Mouse (Mus musculus) embryonic facial prominence, embryonic 13.5 days (tissue): ENCODE results near the gene Car5a. TPM values are rescaled to one million over a fixed set of nuclear protein-coding genes. Genes with fewer than 3 reads are reported as not detected.

Experiments used
- ATAC-seq: fragments of 200-750 bp; cut with Nextera tagmentation; 2 replicates; pipeline ENCODE4 v1.8.0; 2017; ENCODE audit warnings: low read depth; ENCODE audit not compliant: insufficient number of reproducible peaks, insufficient read depth, low FRiP score, low TSS enrichment
- H3K27ac ChIP-seq: fragments of 300-500 bp; sonication (generic); 2 replicates; pipeline ENCODE4 v1.5.1; 2015; ENCODE audit warnings: moderate library complexity, mild to moderate bottlenecking, inconsistent platforms
- H3K27me3 ChIP-seq: fragments of 300-500 bp; sonication (generic); 2 replicates; pipeline ENCODE4 v1.6.1; 2015; ENCODE audit warnings: mild to moderate bottlenecking, inconsistent platforms
- H3K36me3 ChIP-seq: fragments of 300-500 bp; sonication (generic); 2 replicates; pipeline ENCODE4 v1.6.1; 2015; ENCODE audit warnings: mild to moderate bottlenecking, inconsistent platforms
- H3K4me1 ChIP-seq: fragments of 300-500 bp; sonication (generic); 2 replicates; pipeline ENCODE4 v1.6.1; 2015; ENCODE audit warnings: inconsistent platforms
- H3K4me2 ChIP-seq: fragments of 300-500 bp; sonication (generic); 2 replicates; pipeline ENCODE4 v1.6.1; 2015; ENCODE audit warnings: moderate library complexity, mild to moderate bottlenecking, inconsistent platforms
- H3K4me3 ChIP-seq: fragments of 300-500 bp; sonication (generic); 2 replicates; pipeline ENCODE4 v1.5.1; 2015; ENCODE audit warnings: mild to moderate bottlenecking, inconsistent platforms
- H3K9ac ChIP-seq: fragments of 300-500 bp; sonication (generic); 2 replicates; pipeline ENCODE4 v1.6.1; 2015; ENCODE audit warnings: mild to moderate bottlenecking, inconsistent platforms
- H3K9me3 ChIP-seq: fragments of 300-500 bp; sonication (generic); 2 replicates; pipeline ENCODE4 v1.6.1; 2016; ENCODE audit warnings: inconsistent platforms
- WGBS: fragments of 180-500 bp; shearing (Covaris S2); methylation state at CpG from one replicate; pipeline ENCODE4 v1.1.7; 2015; ENCODE audit warnings: mixed read lengths; 5-methylcytosine and 5-hydroxymethylcytosine counted together
- polyA plus RNA-seq: library from polyadenylated mRNA; unstranded; fragments of >200 nt; fragmentation: Nextera tagmentation; extraction: Ambion mirVana; gene quantifications from 2 replicates; pipeline ENCODE4 v1.2.1, GENCODE M21; 2015

Gene Car5a
- polyA plus RNA-seq, 1 experiment from 2014 or later, result not detected

DNA sequence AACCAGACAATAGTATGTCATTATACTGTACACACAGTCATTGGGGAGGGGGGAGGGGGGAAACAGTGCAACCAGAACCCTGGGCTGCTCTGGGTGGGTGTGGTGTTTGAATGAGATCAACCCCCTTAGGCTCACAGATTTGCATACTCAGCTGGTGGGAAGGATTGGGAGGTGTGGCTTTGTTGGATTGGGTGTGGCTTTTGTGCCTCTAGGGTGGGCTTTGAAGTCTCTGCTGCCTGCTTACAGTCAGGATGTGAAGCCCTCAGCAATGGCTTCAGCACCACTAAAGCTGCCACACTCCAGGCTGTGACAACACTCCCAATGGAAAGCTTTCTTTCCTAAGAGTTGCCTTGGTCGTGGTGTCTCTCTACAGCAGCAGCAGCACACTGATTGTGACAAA, 57.2 kb downstream of the Car5a start:
- ATAC-seq, result no peak
- H3K4me2 ChIP-seq, result no peak overlapping the region
- H3K36me3 ChIP-seq, result peaks cover 63% of the 10 kb centered on the region
- H3K27ac ChIP-seq, result no peak overlapping the region
- no peaks in the 10 kb centered on the region for H3K4me1 ChIP-seq
- H3K9me3 ChIP-seq, result no peaks in the 10 kb centered on the region
- H3K4me3 ChIP-seq, result no peak overlapping the region
- no peak overlapping the region for H3K9ac ChIP-seq
- WGBS, result 71% methylated on average over 1 of the region's 1 CpGs
- no peaks in the 10 kb centered on the region for H3K27me3 ChIP-seq

DNA sequence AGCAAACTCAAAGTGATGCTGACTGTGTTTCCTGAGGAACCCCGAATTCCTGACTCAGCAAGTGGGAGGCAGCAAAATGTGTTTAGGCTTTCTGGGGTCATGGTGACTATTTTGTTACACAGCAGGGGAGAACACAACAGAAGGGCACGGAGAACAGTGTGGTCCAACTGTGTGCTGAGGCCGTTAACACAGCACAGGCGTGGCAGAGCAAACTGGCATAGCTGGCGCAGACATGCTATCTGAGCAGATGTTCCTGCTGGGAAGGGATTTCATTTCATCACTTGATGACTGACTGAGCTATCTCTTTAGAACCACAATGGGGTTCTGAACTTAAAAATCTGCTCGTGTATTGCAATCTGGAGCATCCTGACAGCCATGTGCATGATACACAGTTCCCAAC, 59.3 kb downstream of the Car5a start:
- Histone ChIP-seq H3K27ac (no peak overlapping the region), H3K4me1 (no peaks in the 10 kb centered on the region), H3K9ac (no peak overlapping the region), H3K27me3 (no peaks in the 10 kb centered on the region), H3K4me2 (no peak overlapping the region), H3K36me3 (peaks cover 69% of the 10 kb centered on the region), H3K4me3 (no peak overlapping the region), H3K9me3 (no peaks in the 10 kb centered on the region)
- ATAC-seq, result no peak
- 87% methylated on average over 6 of the region's 6 CpGs for WGBS

DNA sequence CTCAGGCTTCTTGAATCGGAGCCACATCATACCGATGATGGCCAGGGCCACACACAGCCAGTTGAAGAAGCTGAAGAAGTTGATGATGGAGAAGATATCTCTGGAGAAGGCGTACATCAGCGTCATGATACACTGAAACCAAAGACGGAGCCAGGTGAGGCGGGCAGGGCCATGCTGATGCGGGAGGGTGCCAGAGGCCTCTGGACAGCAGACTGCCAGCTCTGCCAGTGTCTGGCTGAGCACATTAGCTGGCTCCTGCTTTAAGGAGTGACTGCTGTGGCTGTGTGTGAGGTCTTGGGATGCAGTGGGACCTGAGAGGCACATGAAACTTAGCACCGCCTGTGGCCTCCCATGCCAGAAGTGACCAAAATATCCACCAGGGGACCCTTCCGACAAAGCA, 59.7 kb downstream of the Car5a start:
- ATAC-seq, result no peak
- Histone ChIP-seq H3K36me3 (peaks cover 69% of the 10 kb centered on the region), H3K9ac (no peak overlapping the region), H3K4me1 (no peaks in the 10 kb centered on the region), H3K9me3 (no peaks in the 10 kb centered on the region), H3K4me3 (no peak overlapping the region), H3K4me2 (no peak overlapping the region), H3K27me3 (no peaks in the 10 kb centered on the region), H3K27ac (no peak overlapping the region)
- 95% methylated on average over 9 of the region's 9 CpGs for WGBS

DNA sequence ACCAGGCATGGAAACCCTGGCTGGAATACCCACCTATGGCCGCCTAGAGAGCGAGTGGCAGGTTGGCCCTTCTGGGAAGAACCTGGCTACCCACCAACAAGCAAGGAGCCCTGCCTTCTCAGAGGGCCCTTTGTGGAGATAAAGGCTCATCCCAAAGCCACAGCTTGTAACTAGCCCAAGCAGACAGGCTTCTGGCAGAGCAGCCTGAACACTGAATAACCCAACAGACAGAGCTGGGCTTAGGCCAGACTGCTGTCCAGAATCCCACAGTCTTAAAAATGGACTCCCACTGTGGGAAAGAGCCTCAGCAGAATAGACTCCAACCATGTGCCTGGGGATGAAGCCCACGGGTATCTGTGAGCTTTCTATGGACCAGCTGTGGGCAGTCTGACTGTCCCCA, 60.5 kb downstream of the Car5a start:
- Histone ChIP-seq H3K4me2 (no peak overlapping the region), H3K27ac (no peak overlapping the region), H3K4me1 (no peaks in the 10 kb centered on the region), H3K27me3 (no peaks in the 10 kb centered on the region), H3K4me3 (no peak overlapping the region), H3K36me3 (peaks cover 69% of the 10 kb centered on the region), H3K9ac (no peak overlapping the region), H3K9me3 (no peaks in the 10 kb centered on the region)
- ATAC-seq, result no peak
- 90% methylated on average over 3 of the region's 3 CpGs for WGBS

DNA sequence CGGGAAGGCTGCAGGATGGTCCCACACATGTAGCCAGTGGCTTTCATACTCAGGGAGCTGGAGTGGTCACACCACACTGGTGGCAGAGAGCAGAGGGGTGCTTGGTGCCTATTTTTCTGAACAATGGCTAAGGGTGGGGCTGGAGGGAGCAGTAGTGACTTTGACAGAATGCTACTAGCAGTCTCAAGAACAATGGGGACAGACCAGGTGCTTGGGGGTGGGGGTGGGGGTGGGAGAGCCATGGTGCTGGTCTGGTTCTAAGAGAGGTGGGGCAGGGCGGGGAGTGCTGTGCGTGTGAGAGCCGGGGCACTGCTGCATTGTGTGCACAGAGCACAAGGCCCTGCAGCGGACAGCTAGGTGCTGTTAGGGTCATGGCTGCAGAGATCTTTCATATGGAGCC, 62.8 kb downstream of the Car5a start:
- H3K4me3 ChIP-seq, result no peak overlapping the region
- no peaks in the 10 kb centered on the region for H3K9me3 ChIP-seq
- no peaks in the 10 kb centered on the region for H3K27me3 ChIP-seq
- H3K27ac ChIP-seq, result no peak overlapping the region
- H3K4me2 ChIP-seq, result no peak overlapping the region
- ATAC-seq, result no peak
- no peak overlapping the region for H3K9ac ChIP-seq
- H3K4me1 ChIP-seq, result peaks cover 6% of the 10 kb centered on the region; the same call in 1 of the 2 replicates
- peaks cover 53% of the 10 kb centered on the region for H3K36me3 ChIP-seq
- WGBS, result 85% methylated on average over 5 of the region's 5 CpGs

DNA sequence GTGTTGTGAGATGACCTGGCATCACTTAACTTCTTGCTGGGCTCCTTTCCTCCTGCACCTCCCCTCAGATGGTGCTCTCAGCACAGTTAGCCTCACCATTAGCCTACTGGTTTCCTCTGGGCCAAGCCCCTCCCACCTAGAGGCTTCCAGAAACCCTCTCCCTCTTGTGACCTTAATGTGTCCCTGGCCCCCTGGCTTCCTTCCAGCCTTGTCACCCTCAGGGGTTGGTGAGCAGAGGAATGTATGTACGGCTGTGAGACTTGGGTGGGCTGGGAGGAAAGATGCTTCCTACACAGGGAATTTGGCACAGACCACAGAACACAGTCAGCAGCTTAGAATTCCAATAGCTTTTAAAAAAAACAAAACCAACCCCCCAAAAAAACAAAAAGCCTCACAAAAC, 63.9 kb downstream of the Car5a start:
- H3K27ac ChIP-seq, result no peak overlapping the region
- no peak overlapping the region for H3K9ac ChIP-seq
- ATAC-seq, result no peak
- H3K36me3 ChIP-seq, result peaks cover 43% of the 10 kb centered on the region
- no peak overlapping the region for H3K4me2 ChIP-seq
- no peak overlapping the region for H3K4me3 ChIP-seq
- H3K9me3 ChIP-seq, result no peaks in the 10 kb centered on the region
- peaks cover 6% of the 10 kb centered on the region; the same call in 1 of the 2 replicates for H3K4me1 ChIP-seq
- 30% methylated on average over 1 of the region's 1 CpGs for WGBS
- H3K27me3 ChIP-seq, result no peaks in the 10 kb centered on the region

DNA sequence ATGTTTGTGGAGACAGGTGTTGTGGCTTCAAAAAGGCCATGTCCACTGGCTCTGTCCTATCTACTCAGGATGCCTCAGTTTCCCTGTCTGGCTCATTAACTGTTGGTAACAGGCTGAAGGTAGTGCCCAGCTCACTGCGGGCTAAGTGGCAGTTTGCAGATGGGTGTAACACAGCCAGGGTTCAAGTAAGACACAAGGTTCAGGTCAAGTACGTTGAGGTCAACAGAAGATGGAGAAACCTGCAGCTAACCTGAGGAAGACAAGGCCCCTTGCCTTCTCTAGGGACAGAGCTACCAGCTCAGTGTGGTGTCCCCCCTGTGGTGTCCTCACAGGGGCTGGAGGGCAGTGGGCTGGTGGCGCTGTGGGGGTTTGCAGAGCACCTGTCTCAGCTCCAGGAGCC, 65.0 kb downstream of the Car5a start:
- Histone ChIP-seq H3K4me3 (no peak overlapping the region), H3K9me3 (no peaks in the 10 kb centered on the region), H3K27ac (no peak overlapping the region), H3K36me3 (peaks cover 32% of the 10 kb centered on the region), H3K4me2 (no peak overlapping the region), H3K9ac (no peak overlapping the region), H3K4me1 (peaks cover 6% of the 10 kb centered on the region; the same call in 1 of the 2 replicates), H3K27me3 (no peaks in the 10 kb centered on the region)
- WGBS, result 87% methylated on average over 3 of the region's 3 CpGs
- no peak for ATAC-seq

DNA sequence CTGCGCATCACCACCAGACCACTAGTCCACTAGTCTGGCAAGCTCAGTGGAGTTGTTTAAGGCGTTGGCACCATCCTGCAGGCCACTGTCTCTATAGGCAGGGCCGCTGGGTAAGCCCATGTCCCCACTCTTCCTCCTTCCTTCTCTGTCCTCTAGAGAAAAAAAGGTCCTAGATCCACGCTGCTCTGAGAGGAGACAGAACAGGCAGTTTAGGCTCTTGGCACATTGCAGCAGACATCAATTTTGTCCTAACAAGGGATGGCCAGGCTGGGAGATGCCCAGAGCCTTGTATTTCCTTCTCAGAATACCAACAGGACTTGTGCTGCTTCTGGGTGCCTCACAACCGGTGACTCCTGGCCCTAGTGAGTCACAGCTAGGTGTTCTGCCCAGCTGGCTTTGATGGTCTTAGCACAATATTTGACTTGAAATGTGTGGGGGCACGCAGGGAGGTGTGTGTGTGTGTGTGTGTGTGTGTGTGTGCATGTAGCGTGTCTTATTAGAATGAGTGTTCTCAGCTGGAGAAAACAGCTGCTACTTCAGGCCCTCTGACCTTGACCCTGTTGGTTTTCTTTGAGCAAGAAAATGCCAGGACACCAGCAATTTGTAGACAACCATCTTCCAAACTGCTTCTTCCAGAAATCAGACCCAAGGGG, 66.8 kb downstream of the Car5a start:
- Histone ChIP-seq H3K36me3 (peaks cover 15% of the 10 kb centered on the region), H3K9me3 (no peaks in the 10 kb centered on the region), H3K4me3 (no peak overlapping the region), H3K4me2 (no peak overlapping the region), H3K27ac (no peak overlapping the region), H3K4me1 (peaks cover 12% of the 10 kb centered on the region), H3K9ac (no peak overlapping the region), H3K27me3 (no peaks in the 10 kb centered on the region)
- 84% methylated on average over 7 of the region's 7 CpGs for WGBS
- ATAC-seq, result no peak

DNA sequence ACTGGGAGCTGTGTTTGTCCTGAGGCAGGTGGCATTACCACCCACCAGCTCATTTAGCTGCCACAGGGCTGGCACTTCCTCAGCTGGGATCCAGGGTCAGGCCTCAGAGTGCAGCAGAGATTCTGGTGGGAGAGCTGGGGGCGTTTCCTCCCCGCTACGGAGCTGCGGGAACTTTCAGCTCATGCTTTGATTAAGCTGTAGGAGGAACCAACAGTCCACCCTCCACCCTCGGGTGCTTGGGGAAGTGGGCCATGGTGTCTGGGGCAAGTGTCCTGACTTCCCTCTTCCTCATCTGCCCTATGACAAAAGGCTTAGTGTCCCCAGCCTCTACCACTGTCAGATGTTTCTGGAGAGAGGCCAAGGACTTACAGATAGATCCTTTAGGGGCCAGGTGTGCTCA, 67.5 kb downstream of the Car5a start:
- Histone ChIP-seq H3K9ac (no peak overlapping the region), H3K36me3 (peaks cover 8% of the 10 kb centered on the region; the same call in 1 of the 2 replicates), H3K27me3 (no peaks in the 10 kb centered on the region), H3K4me3 (no peak overlapping the region), H3K9me3 (no peaks in the 10 kb centered on the region), H3K4me2 (no peak overlapping the region), H3K4me1 (peaks cover 20% of the 10 kb centered on the region), H3K27ac (no peak overlapping the region)
- 61% methylated on average over 5 of the region's 5 CpGs for WGBS
- no peak for ATAC-seq

DNA sequence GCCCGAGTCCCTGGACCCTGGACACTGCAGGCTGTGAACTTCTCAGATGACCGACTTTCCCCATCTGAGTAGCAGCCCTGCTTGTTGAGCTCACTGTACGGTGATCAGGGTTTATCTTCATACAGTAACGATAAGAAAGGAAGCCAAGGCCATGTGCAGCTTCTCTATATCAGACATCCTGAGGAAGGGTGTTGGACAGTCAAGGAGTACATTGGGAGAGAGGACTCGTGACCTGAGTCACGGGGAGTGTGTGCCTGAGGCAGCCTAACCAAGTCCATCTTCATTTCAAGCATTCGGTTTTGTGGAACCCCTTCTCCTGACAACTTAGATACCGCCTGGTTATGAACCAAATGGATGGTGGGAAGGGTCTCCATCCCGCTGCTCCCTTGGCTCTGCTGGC, 69.2 kb downstream of the Car5a start:
- Histone ChIP-seq H3K4me1 (peaks cover 26% of the 10 kb centered on the region), H3K36me3 (no peaks in the 10 kb centered on the region), H3K4me3 (no peak overlapping the region), H3K9ac (no peak overlapping the region), H3K9me3 (no peaks in the 10 kb centered on the region), H3K4me2 (no peak overlapping the region), H3K27ac (peak overlapping the region; percentile 44), H3K27me3 (no peaks in the 10 kb centered on the region)
- no peak for ATAC-seq
- WGBS, result 86% methylated on average over 9 of the region's 9 CpGs

DNA sequence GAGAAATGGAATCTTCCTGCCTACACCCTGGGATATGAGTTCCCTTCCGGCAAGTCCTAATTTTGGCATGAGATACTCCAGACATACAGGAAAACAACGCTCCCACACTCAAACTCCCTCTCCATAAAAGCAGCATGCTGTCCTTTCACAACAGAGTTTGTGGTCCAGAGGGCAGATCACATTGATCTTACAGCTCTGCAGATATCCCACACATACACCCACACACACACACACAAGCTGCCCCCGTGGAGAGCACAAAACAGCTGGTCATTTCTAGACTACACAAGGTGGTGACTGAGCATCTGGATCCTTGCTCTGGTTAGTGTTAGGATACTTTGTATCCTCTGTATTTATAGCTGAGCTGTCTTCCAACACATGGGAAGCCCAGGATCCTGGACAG, 69.7 kb downstream of the Car5a start:
- WGBS, result 54% methylated on average over 3 of the region's 3 CpGs
- Histone ChIP-seq H3K9me3 (no peaks in the 10 kb centered on the region), H3K9ac (no peak overlapping the region), H3K27ac (peak overlapping the region; percentile 44), H3K4me3 (no peak overlapping the region), H3K27me3 (no peaks in the 10 kb centered on the region), H3K36me3 (no peaks in the 10 kb centered on the region), H3K4me2 (no peak overlapping the region), H3K4me1 (peaks cover 26% of the 10 kb centered on the region)
- no peak for ATAC-seq

DNA sequence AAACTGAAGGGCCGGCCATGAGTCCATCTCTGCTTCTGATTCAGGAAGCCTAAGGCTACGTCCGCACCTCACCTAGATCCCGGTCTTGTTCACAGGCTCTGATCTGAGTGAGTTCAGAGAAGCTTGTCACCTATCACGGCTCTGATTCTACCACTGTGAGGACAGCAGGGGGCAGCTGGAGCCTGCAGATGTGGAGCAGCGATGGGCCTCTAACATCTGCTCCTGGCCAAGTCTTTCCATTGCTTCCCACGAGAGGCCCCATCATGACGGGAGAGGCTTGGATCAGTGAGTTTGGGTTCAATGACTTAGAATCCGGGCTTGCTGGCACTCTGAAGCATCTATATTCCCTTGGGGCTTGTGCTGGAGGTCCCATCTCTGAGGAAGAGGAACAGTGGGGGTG, 70.7 kb downstream of the Car5a start:
- WGBS, result 58% methylated on average over 9 of the region's 9 CpGs

More for the DNA sequence above, 70.7 kb downstream of the Car5a start:
- no peaks in the 10 kb centered on the region for H3K27me3 ChIP-seq
- no peaks in the 10 kb centered on the region for H3K9me3 ChIP-seq
- no peak for ATAC-seq
- H3K4me3 ChIP-seq, result no peak overlapping the region
- 0 out of 2 replicates have a peak overlapping the region, but pooled peaks have one; percentile 27 for H3K9ac ChIP-seq
- peak overlapping the region; percentile 44; the same call in 1 of the 2 replicates for H3K27ac ChIP-seq
- peaks cover 26% of the 10 kb centered on the region for H3K4me1 ChIP-seq
- H3K36me3 ChIP-seq, result no peaks in the 10 kb centered on the region
- H3K4me2 ChIP-seq, result no peak overlapping the region
